In the genomic region with DNA sequence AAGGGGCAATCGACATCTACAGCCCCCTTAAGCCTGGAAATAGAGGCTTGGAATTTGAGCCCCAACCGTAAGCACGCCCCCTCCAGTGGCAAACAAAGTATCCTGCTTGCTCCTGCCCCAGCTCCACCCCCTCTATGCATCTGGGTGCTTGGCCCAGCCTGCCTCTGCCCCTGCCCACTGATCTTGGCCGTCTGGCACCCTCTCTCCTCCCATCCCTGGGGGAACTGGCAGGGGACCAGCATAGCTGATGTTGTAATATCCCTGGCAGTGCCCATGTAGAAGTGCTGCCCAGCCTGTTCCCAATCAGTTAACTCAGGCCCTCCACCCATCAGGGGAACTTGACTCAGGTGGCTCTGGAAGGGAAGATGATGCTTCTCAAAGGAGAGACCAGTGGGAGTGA, we compare ENCODE assay signal across 8 mouse cellular contexts. TPM values are rescaled to one million over a fixed set of nuclear protein-coding genes. Genes with fewer than 3 reads are reported as not detected.
DNase-seq lines count a peak whose midpoint lies in the region; ATAC-seq and TF ChIP-seq lines count a peak whose summit lies in the region.

No protein-coding gene starts in this region.

- ATAC-seq in intestine, postnatal 0 days = no peak
- no peak for ATAC-seq in liver, embryonic 12.5 days
- peak; percentile 6; the same call in 1 of the 2 replicates for ATAC-seq in neural tube, embryonic 13.5 days (ENCODE audit: low read depth)

- WGBS in kidney, adult 2 months = 14% methylated on average over 4 of the region's 4 CpGs
- WGBS in intestine, postnatal 0 days = 33% methylated on average over 4 of the region's 4 CpGs
- 28% methylated on average over 4 of the region's 4 CpGs for WGBS in liver, embryonic 12.5 days (ENCODE audit: insufficient replicate concordance)
- WGBS in neural tube, embryonic 13.5 days = 6% methylated on average over 4 of the region's 4 CpGs

- H3K27ac ChIP-seq in kidney, adult 2 months (ENCODE audit: insufficient read depth, low read depth, low read length) = no peak overlapping the region
- H3K27ac ChIP-seq in brown adipose tissue, adult 24 weeks (replicated peaks; ENCODE audit: low read depth, low read length) = no peak overlapping the region
- no peak overlapping the region for H3K27ac ChIP-seq in intestine, postnatal 0 days (ENCODE audit: low read depth, low read length)
- no peak overlapping the region for H3K27ac ChIP-seq in liver, embryonic 12.5 days
- H3K27ac ChIP-seq in neural tube, embryonic 13.5 days (replicated peaks) = no peak overlapping the region; the same call in 1 of the 2 replicates

- no peaks in the 10 kb centered on the region for H3K36me3 ChIP-seq in kidney, adult 2 months (ENCODE audit: control insufficient read depth, insufficient read depth, low read length)
- H3K36me3 ChIP-seq in intestine, postnatal 0 days (ENCODE audit: control insufficient read depth, insufficient read depth) = no peaks in the 10 kb centered on the region
- H3K36me3 ChIP-seq in liver, embryonic 12.5 days = no peaks in the 10 kb centered on the region
- no peaks in the 10 kb centered on the region for H3K36me3 ChIP-seq in neural tube, embryonic 13.5 days

- no peaks in the 10 kb centered on the region for H3K27me3 ChIP-seq in kidney, adult 2 months (replicated peaks; ENCODE audit: control insufficient read depth, insufficient read depth, low read length)
- no peaks in the 10 kb centered on the region for H3K27me3 ChIP-seq in intestine, postnatal 0 days (replicated peaks; ENCODE audit: control insufficient read depth, insufficient read depth, low read length)
- peaks cover 23% of the 10 kb centered on the region for H3K27me3 ChIP-seq in liver, embryonic 12.5 days (replicated peaks)
- no peaks in the 10 kb centered on the region for H3K27me3 ChIP-seq in neural tube, embryonic 13.5 days

- H3K9me3 ChIP-seq in intestine, postnatal 0 days (ENCODE audit: control insufficient read depth) = no peaks in the 10 kb centered on the region
- no peaks in the 10 kb centered on the region for H3K9me3 ChIP-seq in liver, embryonic 12.5 days (replicated peaks)
- H3K9me3 ChIP-seq in neural tube, embryonic 13.5 days = no peaks in the 10 kb centered on the region

- no peaks in the 10 kb centered on the region for H3K4me1 ChIP-seq in kidney, adult 2 months (ENCODE audit: control insufficient read depth, insufficient read depth, low read length)
- no peaks in the 10 kb centered on the region for H3K4me1 ChIP-seq in brown adipose tissue, adult 24 weeks (ENCODE audit: control insufficient read depth, insufficient read depth, insufficient read length, low read length)
- no peaks in the 10 kb centered on the region for H3K4me1 ChIP-seq in intestine, postnatal 0 days (replicated peaks; ENCODE audit: control insufficient read depth, insufficient read depth, low read length)
- peaks cover 10% of the 10 kb centered on the region for H3K4me1 ChIP-seq in liver, embryonic 12.5 days
- peaks cover 31% of the 10 kb centered on the region for H3K4me1 ChIP-seq in neural tube, embryonic 13.5 days (replicated peaks)

- peak; percentile 29 for DNase-seq in kidney, adult 2 months
- DNase-seq in kidney, adult 18-20 months = no peak
- DNase-seq in heart, adult 18-20 months = peak; percentile 40 to 41
- DNase-seq in yolk sac, embryonic 10.5 days (ENCODE audit: low spot score) = no peak

- TF ChIP-seq POLR2A in kidney, adult 2 months (IDR thresholded peaks at IDR 0.05; ENCODE audit: low read depth, low read length) = no peak

- no peak overlapping the region; the same call in 1 of the 2 replicates for H3K9ac ChIP-seq in intestine, postnatal 0 days (ENCODE audit: low read depth, low read length)
- H3K9ac ChIP-seq in liver, embryonic 12.5 days = no peak overlapping the region
- H3K9ac ChIP-seq in neural tube, embryonic 13.5 days = peak overlapping the region; percentile 84

- no peak for TF ChIP-seq CTCF in kidney, adult 2 months (conservative IDR thresholded peaks at IDR 0.05; ENCODE audit: insufficient read depth, insufficient read length, low read depth, low read length)
- peak; percentile 15; the same call in 1 of the 2 replicates for TF ChIP-seq CTCF in intestine, postnatal 0 days (IDR thresholded peaks at IDR 0.05; ENCODE audit: low read depth)

- H3K4me3 ChIP-seq in kidney, adult 2 months (ENCODE audit: insufficient read depth, low read depth, low read length) = no peak overlapping the region
- H3K4me3 ChIP-seq in brown adipose tissue, adult 24 weeks (ENCODE audit: insufficient read depth, low read depth, low read length) = peak overlapping the region; percentile 68
- no peak overlapping the region for H3K4me3 ChIP-seq in intestine, postnatal 0 days (ENCODE audit: low read depth, low read length)
- no peak overlapping the region for H3K4me3 ChIP-seq in liver, embryonic 12.5 days
- H3K4me3 ChIP-seq in neural tube, embryonic 13.5 days = peak overlapping the region; percentile 78

- peak overlapping the region; percentile 94 for H3K4me2 ChIP-seq in intestine, postnatal 0 days (replicated peaks; ENCODE audit: low read depth)
- H3K4me2 ChIP-seq in liver, embryonic 12.5 days = peak overlapping the region; percentile 86
- H3K4me2 ChIP-seq in neural tube, embryonic 13.5 days = peak overlapping the region; percentile 82

RNA-seq across cellular contexts. Expression of a gene that starts 0.9 kb away (rescaled TPM):
- polyA plus RNA-seq in kidney, adult 2 months (2012; rRNA removed) = 4.0 and 5.6 TPM in 2 replicates
- 1.8 and 3.1 TPM in 2 replicates for polyA plus RNA-seq in brown adipose tissue, adult 24 weeks (2012; ENCODE audit: insufficient read depth, insufficient read length, missing spikeins)
- total RNA-seq in heart, adult 18-20 months (2021) = 1 to 10 TPM; 1.3 to 1.8 TPM
- polyA plus RNA-seq in intestine, postnatal 0 days (2015; fragmentation: Nextera tagmentation; extraction: Ambion mirVana) = 2.7 and 2.8 TPM in 2 replicates
- 2.4 and 2.9 TPM in 2 replicates for polyA plus RNA-seq in liver, embryonic 12.5 days (2016; fragmentation: Nextera tagmentation; extraction: Ambion mirVana)
- polyA plus RNA-seq in neural tube, embryonic 13.5 days (2015; fragmentation: Nextera tagmentation; extraction: Ambion mirVana) = 24.1 and 29.8 TPM in 2 replicates

RNA-seq across cellular contexts. Expression of a gene that starts 30.0 kb away (rescaled TPM):
- 0.72 and 1.0 TPM in 2 replicates for polyA plus RNA-seq in kidney, adult 2 months (2012; rRNA removed)
- polyA plus RNA-seq in brown adipose tissue, adult 24 weeks (2012; ENCODE audit: insufficient read depth, insufficient read length, missing spikeins) = not detected in 2 replicates
- not detected for total RNA-seq in heart, adult 18-20 months (2021)
- polyA plus RNA-seq in intestine, postnatal 0 days (2015; fragmentation: Nextera tagmentation; extraction: Ambion mirVana) = 0.72 and 1.5 TPM in 2 replicates
- 0.10 and 0.19 TPM in 2 replicates for polyA plus RNA-seq in liver, embryonic 12.5 days (2016; fragmentation: Nextera tagmentation; extraction: Ambion mirVana)
- polyA plus RNA-seq in neural tube, embryonic 13.5 days (2015; fragmentation: Nextera tagmentation; extraction: Ambion mirVana) = 0.65 and 0.81 TPM in 2 replicates

Comparison
In these comparisons a context has a peak if more than half of its experiments do, and no peak if none do; other contexts are left out.
1. DNase-seq: peak in kidney, adult 2 months (single experiment) and heart, adult 18-20 months (2 of 2); none in kidney, adult 18-20 months (single experiment) and yolk sac, embryonic 10.5 days (single experiment).
2. H3K4me3 ChIP-seq: peak in brown adipose tissue, adult 24 weeks (single experiment) and neural tube, embryonic 13.5 days (single experiment); none in kidney, adult 2 months (single experiment), intestine, postnatal 0 days (single experiment) and liver, embryonic 12.5 days (single experiment).
3. Peak in every context shown above with its lines, with median percentiles within 50 percentile points of each other: H3K4me2 ChIP-seq.